Mouse (Mus musculus) adipose tissue, adult 10 weeks (tissue): ENCODE data around the gene Zfp982. TPM values are rescaled to one million over a fixed set of nuclear protein-coding genes. Genes with fewer than 3 reads are reported as not detected.

Experiments used
- polyA plus RNA-seq: library from polyadenylated mRNA; stranded (reverse); fragments of 350-450 nt; fragmentation: Illumina TruSeq; extraction: RNeasy Lipid Tissue Mini Kit (QIAGEN cat#74804); gene quantifications from one replicate; pipeline ENCODE4 v1.2.3, GENCODE M21; 2014; ENCODE audit warnings: low read depth, low replicate concordance

Zfp982 gene
- 6.5 TPM for polyA plus RNA-seq

GRCm38 (mm10) chr4:147492117-147492516 lies at the start of gene Zfp982:
Gene Zfp982, plus strand, starts transcription at chr4:147492417.

GRCm38 (mm10) chr4:147539918-147540317 lies 47.7 kb downstream of the Zfp982 start, which contains the start of gene Gm16503:
Gene Gm16503, plus strand, starts transcription at chr4:147540218.

GRCm38 (mm10) chr4:147553071-147553470 lies 60.9 kb downstream of the Zfp982 start, which contains the start of gene Zfp985:
Gene Zfp985, plus strand, starts transcription at chr4:147553277.

Other genes starting within 250 kb of the Zfp982 start
- 0.12 TPM for gene Zfp988, start 186.7 kb upstream of the Zfp982 start, polyA plus RNA-seq
- gene Zfp978, start 131.1 kb upstream of the Zfp982 start, polyA plus RNA-seq, result not detected
- 0.17 TPM for gene Gm16503, start 47.8 kb downstream of the Zfp982 start, polyA plus RNA-seq
- gene Zfp985, start 60.9 kb downstream of the Zfp982 start, polyA plus RNA-seq, result 0.87 TPM
- 5.0 TPM for gene Zfp979, start 150.1 kb downstream of the Zfp982 start, polyA plus RNA-seq
- gene Zfp534, start 210.1 kb downstream of the Zfp982 start, polyA plus RNA-seq, result not detected